Mouse (Mus musculus): ENCODE results near the gene Fam171a1. TPM values are rescaled to one million over a fixed set of nuclear protein-coding genes. Genes with fewer than 3 reads are reported as not detected.

Fam171a1 gene
- polyA plus RNA-seq, 1 experiment = 2.7 TPM

GRCm38 (mm10) chr2:3118969-3119368 is 4.9 kb downstream of the Fam171a1 start:
- WGBS = 2% methylated on average over 13 of the region's 16 CpGs
- no peak overlapping the region for H3K27ac ChIP-seq (ENCODE audit: control insufficient read depth, insufficient read depth, low read length)
- no peaks in the 10 kb centered on the region for H3K36me3 ChIP-seq (ENCODE audit: control insufficient read depth, insufficient read depth, low read length)
- H3K27me3 ChIP-seq (ENCODE audit: control insufficient read depth, insufficient read depth, low read length) = peaks cover 9% of the 10 kb centered on the region
- DNase-seq = no peak
- H3K4me1 ChIP-seq (replicated peaks; ENCODE audit: control insufficient read depth, insufficient read depth, low read length) = no peaks in the 10 kb centered on the region; the same call in 1 of the 2 replicates
- H3K4me3 ChIP-seq (ENCODE audit: control insufficient read depth, insufficient read depth, low read length) = peak overlapping the region; percentile 51
- TF ChIP-seq POLR2A (IDR thresholded peaks at IDR 0.05; ENCODE audit: control insufficient read depth, extremely low read depth, insufficient read depth, low read length, poor library complexity) = no peak
- TF ChIP-seq CTCF (IDR thresholded peaks at IDR 0.05; ENCODE audit: borderline replicate concordance, control insufficient read depth, extremely low read depth, insufficient read depth, low read length, poor library complexity) = no peak

GRCm38 (mm10) chr2:3119371-3119935 is 5.4 kb downstream of the Fam171a1 start:
- H3K4me1 ChIP-seq (replicated peaks; ENCODE audit: control insufficient read depth, insufficient read depth, low read length) = no peaks in the 10 kb centered on the region; the same call in 1 of the 2 replicates
- no peak overlapping the region for H3K4me3 ChIP-seq (ENCODE audit: control insufficient read depth, insufficient read depth, low read length)
- WGBS = 51% methylated on average over 4 of the region's 4 CpGs
- H3K27me3 ChIP-seq (ENCODE audit: control insufficient read depth, insufficient read depth, low read length) = peaks cover 9% of the 10 kb centered on the region
- TF ChIP-seq CTCF (IDR thresholded peaks at IDR 0.05; ENCODE audit: borderline replicate concordance, control insufficient read depth, extremely low read depth, insufficient read depth, low read length, poor library complexity) = no peak
- TF ChIP-seq POLR2A (IDR thresholded peaks at IDR 0.05; ENCODE audit: control insufficient read depth, extremely low read depth, insufficient read depth, low read length, poor library complexity) = no peak
- H3K36me3 ChIP-seq (ENCODE audit: control insufficient read depth, insufficient read depth, low read length) = no peaks in the 10 kb centered on the region
- H3K27ac ChIP-seq (ENCODE audit: control insufficient read depth, insufficient read depth, low read length) = no peak overlapping the region
- DNase-seq = no peak

GRCm38 (mm10) chr2:3122571-3122970 is 8.5 kb downstream of the Fam171a1 start:
- Histone ChIP-seq H3K27me3 (ENCODE audit: control insufficient read depth, insufficient read depth, low read length) (peaks cover 9% of the 10 kb centered on the region), H3K4me3 (ENCODE audit: control insufficient read depth, insufficient read depth, low read length) (no peak overlapping the region), H3K4me1 (replicated peaks; ENCODE audit: control insufficient read depth, insufficient read depth, low read length) (no peaks in the 10 kb centered on the region; the same call in 1 of the 2 replicates), H3K36me3 (ENCODE audit: control insufficient read depth, insufficient read depth, low read length) (no peaks in the 10 kb centered on the region), H3K27ac (ENCODE audit: control insufficient read depth, insufficient read depth, low read length) (no peak overlapping the region)
- TF ChIP-seq POLR2A (IDR thresholded peaks at IDR 0.05; ENCODE audit: control insufficient read depth, extremely low read depth, insufficient read depth, low read length, poor library complexity) (no peak), CTCF (IDR thresholded peaks at IDR 0.05; ENCODE audit: borderline replicate concordance, control insufficient read depth, extremely low read depth, insufficient read depth, low read length, poor library complexity) (no peak)
- no peak for DNase-seq
- WGBS = 88% methylated on average over 4 of the region's 4 CpGs

GRCm38 (mm10) chr2:3127256-3127883 is 13.3 kb downstream of the Fam171a1 start:
- no peak for DNase-seq
- H3K27me3 ChIP-seq (ENCODE audit: control insufficient read depth, insufficient read depth, low read length) = no peaks in the 10 kb centered on the region
- H3K27ac ChIP-seq (ENCODE audit: control insufficient read depth, insufficient read depth, low read length) = no peak overlapping the region
- TF ChIP-seq CTCF (IDR thresholded peaks at IDR 0.05; ENCODE audit: borderline replicate concordance, control insufficient read depth, extremely low read depth, insufficient read depth, low read length, poor library complexity) (no peak), POLR2A (IDR thresholded peaks at IDR 0.05; ENCODE audit: control insufficient read depth, extremely low read depth, insufficient read depth, low read length, poor library complexity) (no peak)
- H3K36me3 ChIP-seq (ENCODE audit: control insufficient read depth, insufficient read depth, low read length) = no peaks in the 10 kb centered on the region
- no peaks in the 10 kb centered on the region for H3K4me1 ChIP-seq (replicated peaks; ENCODE audit: control insufficient read depth, insufficient read depth, low read length)
- 84% methylated on average over 4 of the region's 4 CpGs for WGBS
- H3K4me3 ChIP-seq (ENCODE audit: control insufficient read depth, insufficient read depth, low read length) = no peak overlapping the region

GRCm38 (mm10) chr2:3128344-3128871 is 14.4 kb downstream of the Fam171a1 start:
- H3K4me3 ChIP-seq (ENCODE audit: control insufficient read depth, insufficient read depth, low read length) = no peak overlapping the region
- no peak overlapping the region for H3K27ac ChIP-seq (ENCODE audit: control insufficient read depth, insufficient read depth, low read length)
- 93% methylated on average over 4 of the region's 4 CpGs for WGBS
- H3K4me1 ChIP-seq (replicated peaks; ENCODE audit: control insufficient read depth, insufficient read depth, low read length) = no peaks in the 10 kb centered on the region
- TF ChIP-seq CTCF (IDR thresholded peaks at IDR 0.05; ENCODE audit: borderline replicate concordance, control insufficient read depth, extremely low read depth, insufficient read depth, low read length, poor library complexity) (no peak), POLR2A (IDR thresholded peaks at IDR 0.05; ENCODE audit: control insufficient read depth, extremely low read depth, insufficient read depth, low read length, poor library complexity) (no peak)
- H3K36me3 ChIP-seq (ENCODE audit: control insufficient read depth, insufficient read depth, low read length) = no peaks in the 10 kb centered on the region
- no peaks in the 10 kb centered on the region for H3K27me3 ChIP-seq (ENCODE audit: control insufficient read depth, insufficient read depth, low read length)
- no peak for DNase-seq

- H3K36me3 ChIP-seq (ENCODE audit: control insufficient read depth, insufficient read depth, low read length) = no peaks in the 10 kb centered on the region
- WGBS = 97% methylated on average over 2 of the region's 2 CpGs
- H3K4me3 ChIP-seq (ENCODE audit: control insufficient read depth, insufficient read depth, low read length) = no peak overlapping the region
- TF ChIP-seq POLR2A (IDR thresholded peaks at IDR 0.05; ENCODE audit: control insufficient read depth, extremely low read depth, insufficient read depth, low read length, poor library complexity) (no peak), CTCF (IDR thresholded peaks at IDR 0.05; ENCODE audit: borderline replicate concordance, control insufficient read depth, extremely low read depth, insufficient read depth, low read length, poor library complexity) (no peak)
- H3K4me1 ChIP-seq (replicated peaks; ENCODE audit: control insufficient read depth, insufficient read depth, low read length) = no peaks in the 10 kb centered on the region
- H3K27me3 ChIP-seq (ENCODE audit: control insufficient read depth, insufficient read depth, low read length) = no peaks in the 10 kb centered on the region
- no peak overlapping the region for H3K27ac ChIP-seq (ENCODE audit: control insufficient read depth, insufficient read depth, low read length)
- DNase-seq = no peak
These were observed 14.9 kb downstream of the Fam171a1 start for GRCm38 (mm10) chr2:3128910-3129309.
